Mouse (Mus musculus) CH12.LX (cell line): ENCODE data around the gene Ptprm. TPM values are rescaled to one million over a fixed set of nuclear protein-coding genes. Genes with fewer than 3 reads are reported as not detected.

ENCODE experiments used
- DNase-seq: peaks from one replicate; pipeline ENCODE4 v3.0.0-alpha.2; 2013; ENCODE audit errors: extremely low read depth
- H3K27ac ChIP-seq: 2 replicates; pipeline ENCODE4 v1.5.1; 2012; ENCODE audit warnings: low read depth, mild to moderate bottlenecking, control low read depth, moderate library complexity; ENCODE audit not compliant: insufficient read depth
- H3K27me3 ChIP-seq: replicated peaks from 2 replicates; pipeline ENCODE3; 2012; ENCODE audit warnings: inconsistent platforms
- H3K36me3 ChIP-seq, 2 experiments: replicated peaks in 1 of 2; 2 replicates each; pipeline versions ENCODE3 to v1.6.1; 2012; ENCODE audit warnings: inconsistent platforms in 1 of 2, low read length in 1 of 2, mild to moderate bottlenecking in 1 of 2, mixed read lengths in 1 of 2, moderate library complexity in 1 of 2; ENCODE audit not compliant: control insufficient read depth in 1 of 2, insufficient read depth in 1 of 2
- H3K4me1 ChIP-seq, 2 experiments: 2 replicates each; pipeline ENCODE4 v1.6.1; 2012; ENCODE audit warnings: inconsistent platforms in 1 of 2, moderate library complexity in 1 of 2; ENCODE audit not compliant: insufficient read depth in 2 of 2, control insufficient read depth in 1 of 2
- H3K4me2 ChIP-seq: 2 replicates; pipeline ENCODE4 v1.6.1; 2012; ENCODE audit warnings: low read depth, mild to moderate bottlenecking, control low read depth; ENCODE audit not compliant: poor library complexity, insufficient read depth, severe bottlenecking
- H3K4me3 ChIP-seq, 3 experiments: fragments of 150-350 bp in 1 of 3; sonication (generic) in 1 of 3; replicated peaks in 1 of 3; 2 replicates each; pipeline versions ENCODE3 to v1.5.1; 2011 to 2012; ENCODE audit warnings: low read depth in 2 of 3, low read length in 2 of 3, mild to moderate bottlenecking in 2 of 3, moderate library complexity in 2 of 3, control low read depth in 1 of 3, improper control_type of control experiment in 1 of 3, inconsistent platforms in 1 of 3, mixed read lengths in 1 of 3; ENCODE audit not compliant: poor library complexity in 1 of 3
- H3K79me2 ChIP-seq: replicated peaks from 2 replicates; pipeline ENCODE4 v1.6.1; 2012; ENCODE audit warnings: mild to moderate bottlenecking, moderate library complexity; ENCODE audit not compliant: control insufficient read depth, poor library complexity, insufficient read depth, severe bottlenecking; ENCODE audit errors: extremely low read depth
- H3K9ac ChIP-seq: 2 replicates; pipeline ENCODE4 v1.6.1; 2012; ENCODE audit warnings: low read depth, mild to moderate bottlenecking, control low read depth, moderate library complexity; ENCODE audit not compliant: insufficient read depth
- H3K9me3 ChIP-seq: replicated peaks from 2 replicates; pipeline ENCODE3; 2012; ENCODE audit warnings: low read length, inconsistent platforms, mixed read lengths
- BHLHE40 ChIP-seq: IDR thresholded peaks from 2 replicates; pipeline ENCODE4 v1.6.1; 2011; ENCODE audit warnings: mild to moderate bottlenecking, low read depth, low read length, improper control_type of control experiment
- CHD1 ChIP-seq: IDR thresholded peaks from 2 replicates; pipeline ENCODE4 v1.6.1; 2012; ENCODE audit warnings: low read depth, low read length, improper control_type of control experiment, inconsistent platforms
- CTCF ChIP-seq, 2 experiments: IDR thresholded peaks in 1 of 2; conservative IDR thresholded peaks in 1 of 2; 2 replicates each; pipeline ENCODE4 v1.5.1; 2011 to 2012; ENCODE audit warnings: low read depth in 2 of 2, low read length in 2 of 2, improper control_type of control experiment in 1 of 2, inconsistent platforms in 1 of 2, mild to moderate bottlenecking in 1 of 2, moderate library complexity in 1 of 2
- ETS1 ChIP-seq: conservative IDR thresholded peaks from 2 replicates; pipeline ENCODE4 v1.6.1; 2012; ENCODE audit warnings: low read depth, mild to moderate bottlenecking, inconsistent platforms, low read length, improper control_type of control experiment, moderate library complexity
- IRF4 ChIP-seq: IDR thresholded peaks from 2 replicates; pipeline ENCODE4 v1.6.1; 2014; ENCODE audit warnings: low read depth, mild to moderate bottlenecking, inconsistent platforms, low read length, improper control_type of control experiment
- JUN ChIP-seq: IDR thresholded peaks from 2 replicates; pipeline ENCODE4 v1.6.1; 2011; ENCODE audit warnings: low read depth, mild to moderate bottlenecking, low read length, improper control_type of control experiment, moderate library complexity; ENCODE audit not compliant: insufficient read depth
- KAT2A ChIP-seq: IDR thresholded peaks from 2 replicates; pipeline ENCODE4 v1.6.1; 2012; ENCODE audit warnings: low read length, improper control_type of control experiment, inconsistent platforms; ENCODE audit not compliant: insufficient replicate concordance
- MAFK ChIP-seq: IDR thresholded peaks from 2 replicates; pipeline ENCODE4 v1.6.1; 2011; ENCODE audit warnings: low read length, improper control_type of control experiment; ENCODE audit not compliant: insufficient replicate concordance
- MAX ChIP-seq: IDR thresholded peaks from 2 replicates; pipeline ENCODE4 v1.6.1; 2011; ENCODE audit warnings: low read length, improper control_type of control experiment
- MAZ ChIP-seq: IDR thresholded peaks from 2 replicates; pipeline ENCODE4 v1.6.1; 2012; ENCODE audit warnings: low read depth, mild to moderate bottlenecking, inconsistent platforms, low read length, improper control_type of control experiment, moderate library complexity
- MEF2A ChIP-seq: IDR thresholded peaks from 2 replicates; pipeline ENCODE4 v1.6.1; 2014; ENCODE audit warnings: low read depth, mild to moderate bottlenecking, inconsistent platforms, low read length, improper control_type of control experiment, borderline replicate concordance
- MYC ChIP-seq: IDR thresholded peaks from 2 replicates; pipeline ENCODE4 v1.6.1; 2011; ENCODE audit warnings: low read depth, mild to moderate bottlenecking, improper control_type of control experiment, low read length
- NELFE ChIP-seq: IDR thresholded peaks from 2 replicates; pipeline ENCODE4 v1.6.1; 2011; ENCODE audit warnings: low read depth, low read length, improper control_type of control experiment
- PAX5 ChIP-seq: IDR thresholded peaks from 2 replicates; pipeline ENCODE4 v1.6.1; 2012; ENCODE audit warnings: low read length, inconsistent platforms, mixed read lengths
- POLR2A ChIP-seq: IDR thresholded peaks from 2 replicates; pipeline ENCODE4 v1.6.1; 2011; ENCODE audit warnings: low read depth, mild to moderate bottlenecking, improper control_type of control experiment, low read length
- RAD21 ChIP-seq: IDR thresholded peaks from 2 replicates; pipeline ENCODE4 v1.6.1; 2011; ENCODE audit warnings: low read depth, mild to moderate bottlenecking, low read length, improper control_type of control experiment, moderate library complexity
- RCOR1 ChIP-seq: conservative IDR thresholded peaks from 2 replicates; pipeline ENCODE4 v1.6.1; 2012; ENCODE audit warnings: low read depth, mild to moderate bottlenecking, inconsistent platforms, low read length, improper control_type of control experiment
- SIN3A ChIP-seq: IDR thresholded peaks from 2 replicates; pipeline ENCODE4 v1.6.1; 2012; ENCODE audit warnings: low read length, improper control_type of control experiment, inconsistent platforms
- SMC3 ChIP-seq: IDR thresholded peaks from 2 replicates; pipeline ENCODE4 v1.6.1; 2011; ENCODE audit warnings: low read depth, low read length, improper control_type of control experiment
- TBP ChIP-seq: conservative IDR thresholded peaks from 2 replicates; pipeline ENCODE4 v1.6.1; 2011; ENCODE audit warnings: low read depth, low read length, improper control_type of control experiment
- USF1 ChIP-seq: IDR thresholded peaks from 2 replicates; pipeline ENCODE4 v1.6.1; 2014; ENCODE audit warnings: low read depth, mild to moderate bottlenecking, inconsistent platforms, low read length, improper control_type of control experiment
- ZC3H11A ChIP-seq: IDR thresholded peaks from 2 replicates; pipeline ENCODE4 v1.6.1; 2012; ENCODE audit warnings: low read depth, mild to moderate bottlenecking, inconsistent platforms, low read length, improper control_type of control experiment
- ZKSCAN1 ChIP-seq: IDR thresholded peaks from 2 replicates; pipeline ENCODE4 v1.6.1; 2012; ENCODE audit warnings: low read depth, inconsistent platforms, low read length, improper control_type of control experiment, borderline replicate concordance
- dilution Hi-C: fragments of 300-500 bp; cut with MboI; formaldehyde crosslinking; loops from 2 replicates; pipeline ENCODE4 v1.14.3; 2020; ENCODE audit warnings: low sequenced_read_pairs; ENCODE audit not compliant: extremely low pct_unique_long_range_greater_than_20kb, extremely low pct_ligation_motif_present
- in situ Hi-C: fragments of 300-500 bp; cut with MboI; formaldehyde crosslinking; loops from 3 replicates; pipeline ENCODE4 v1.14.3; 2019; ENCODE audit warnings: low sequenced_read_pairs, low pct_ligation_motif_present, low pct_unique_long_range_greater_than_20kb, mixed read lengths
- polyA plus RNA-seq: library from polyadenylated mRNA; unstranded; fragments of >175 nt; gene quantifications from 2 replicates; pipeline ENCODE4 v1.2.1, GENCODE M21; 2012; ENCODE audit warnings: low read depth; ENCODE audit not compliant: insufficient read length
- total RNA-seq, 2 experiments: library from RNA; depleted of rRNA; stranded (reverse); fragments of 300-350 nt in 1 of 2; fragments of >200 nt in 1 of 2; gene quantifications; 2 replicates each; pipeline ENCODE4 v1.2.3; 2012 to 2014

Gene Ptprm
- total and polyA plus RNA-seq, 3 experiments: not detected

- H3K9me3 ChIP-seq: peaks cover 55% of the 10 kb centered on the region
- no peaks in the 10 kb centered on the region for H3K4me1 ChIP-seq
- DNase-seq: no peak
- no peak overlapping the region for H3K4me2 ChIP-seq
- no peaks in the 10 kb centered on the region for H3K27me3 ChIP-seq
- no peaks in the 10 kb centered on the region for H3K36me3 ChIP-seq
- no peak overlapping the region for H3K9ac ChIP-seq
- H3K4me3 ChIP-seq: no peak overlapping the region
- TF ChIP-seq MAZ (no peak), RAD21 (no peak), SIN3A (no peak), CHD1 (no peak), CTCF (conservative IDR thresholded peaks at IDR 0.05 in 1 of 2, IDR thresholded peaks at IDR 0.05 in 1 of 2; ENCODE audit: low read depth in 2 of 2, low read length in 2 of 2) (no peak), TBP (no peak), MAX (no peak), PAX5 (no peak), USF1 (no peak), KAT2A (no peak), MYC (no peak), JUN (no peak), IRF4 (no peak), MAFK (no peak)
- in situ Hi-C loops: no loop called here
- H3K27ac ChIP-seq: no peak overlapping the region
- H3K79me2 ChIP-seq: no peaks in the 10 kb centered on the region
- dilution Hi-C loops: no loop called here
Observed at GRCm38 (mm10) chr17:67054202-67054601, 300.1 kb downstream of the Ptprm start.

- TF ChIP-seq KAT2A: no peak
- TF ChIP-seq MAZ: no peak
- TF ChIP-seq ZKSCAN1: no peak
- no peak for TF ChIP-seq MEF2A
- no peak for TF ChIP-seq ETS1
- TF ChIP-seq BHLHE40: no peak
- TF ChIP-seq CHD1: no peak
- TF ChIP-seq NELFE: no peak
- TF ChIP-seq CTCF (conservative IDR thresholded peaks at IDR 0.05 in 1 of 2, IDR thresholded peaks at IDR 0.05 in 1 of 2; ENCODE audit: low read depth in 2 of 2, low read length in 2 of 2): no peak
- no peak for TF ChIP-seq POLR2A
- no peak for TF ChIP-seq PAX5
- no peak for TF ChIP-seq SMC3
- no peak for TF ChIP-seq ZC3H11A
- no peak for TF ChIP-seq RCOR1
- no peak for DNase-seq
- no peak overlapping the region for H3K9ac ChIP-seq
- H3K4me1 ChIP-seq: no peaks in the 10 kb centered on the region
- H3K27ac ChIP-seq: no peak overlapping the region
- no peaks in the 10 kb centered on the region for H3K27me3 ChIP-seq
- dilution Hi-C loops: no loop called here
- H3K4me3 ChIP-seq: no peak overlapping the region
- peaks cover 62% of the 10 kb centered on the region for H3K9me3 ChIP-seq
- H3K4me2 ChIP-seq: no peak overlapping the region
- in situ Hi-C loops: no loop called here
- no peaks in the 10 kb centered on the region for H3K79me2 ChIP-seq
- no peaks in the 10 kb centered on the region for H3K36me3 ChIP-seq
Observed at GRCm38 (mm10) chr17:67052624-67053314, 301.5 kb downstream of the Ptprm start.
